Mouse (Mus musculus) bone marrow macrophage, adult 2 months (primary cell): ENCODE measurements around the gene Mrpl4.

Source experiments
- CTCF ChIP-seq: IDR thresholded peaks from 2 replicates; pipeline ENCODE4 v1.5.1; 2012; ENCODE audit warnings: low read depth, mild to moderate bottlenecking, low read length, moderate library complexity
- POLR2A ChIP-seq: IDR thresholded peaks from 2 replicates; pipeline ENCODE4 v1.6.1; 2012; ENCODE audit warnings: mild to moderate bottlenecking, low read depth, low read length, borderline replicate concordance

GRCm38 (mm10) chr9:21029291-21030054 is 26.9 kb downstream of the Mrpl4 start, which contains the start of gene Icam4:
- TF ChIP-seq POLR2A (no peak), CTCF (peak; percentile 38; the same call in 1 of the 2 replicates)
